In the genomic region with DNA sequence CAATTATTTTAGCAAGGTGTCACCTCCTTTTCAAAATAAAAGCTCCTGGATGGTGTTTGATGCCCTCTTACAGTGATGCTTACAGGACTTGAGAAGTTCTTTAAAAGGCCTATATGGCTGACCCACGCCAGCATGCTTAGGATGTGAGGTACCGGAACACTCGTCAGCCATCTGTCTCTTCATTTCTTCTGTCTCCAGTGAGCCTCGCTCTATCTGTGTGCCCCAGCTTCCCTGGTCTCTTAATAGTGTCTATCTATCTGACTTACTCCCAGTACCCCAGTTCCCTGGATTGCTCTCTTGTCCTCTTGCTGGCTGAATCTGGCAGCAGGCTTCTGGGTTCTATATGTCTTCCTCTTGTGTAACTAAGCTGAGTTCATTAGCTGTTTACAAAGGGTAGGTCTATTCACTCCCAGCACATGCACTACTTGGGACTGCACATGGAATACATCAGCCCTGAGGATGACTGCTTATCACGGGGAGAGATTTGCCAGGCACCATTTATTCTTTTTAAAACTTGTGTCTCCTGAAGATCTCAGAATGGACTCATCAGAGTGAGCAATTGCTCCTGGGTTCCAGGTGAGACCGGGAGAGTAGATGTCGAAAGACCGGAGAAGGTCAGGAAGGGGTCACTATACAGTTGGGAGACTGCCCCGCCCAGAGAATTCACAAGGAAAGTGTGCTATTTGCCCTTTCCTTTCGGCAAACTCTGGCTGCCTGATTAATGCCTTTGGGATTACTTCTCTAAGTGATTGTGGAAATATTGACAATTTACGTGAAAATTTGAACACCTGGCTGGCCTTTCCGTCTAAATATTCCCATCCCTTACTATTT, we compare ENCODE assay signal across 30 mouse cellular contexts.
DNase-seq lines count a peak whose midpoint lies in the region; ATAC-seq and TF ChIP-seq lines count a peak whose summit lies in the region.
"Had no signal": no experiment of that assay in that cellular context is flagged by ENCODE, and none has a peak within 500 bp of the region (broad histone marks: within the 10 kb centered on the region; RNA-seq: fewer than 3 reads in every experiment).

No protein-coding gene starts in this region.

- H3K4me3 ChIP-seq in intestine, embryonic 15.5 days (replicated peaks) = no peak overlapping the region
- H3K4me3 ChIP-seq in intestine, postnatal 0 days (ENCODE audit: low read depth, low read length) = no peak overlapping the region
- no peak overlapping the region for H3K4me3 ChIP-seq in stomach, embryonic 15.5 days (replicated peaks)
- no peak overlapping the region for H3K4me3 ChIP-seq in midbrain, postnatal 0 days (ENCODE audit: low read depth, low read length)
- H3K4me3 ChIP-seq: embryonic facial prominence, embryonic 12.5 days; embryonic facial prominence, embryonic 15.5 days; erythroblast, embryonic 14.5 days; forebrain, embryonic 12.5 days; forebrain, embryonic 15.5 days; heart, embryonic 12.5 days; heart, embryonic 15.5 days; hindbrain, embryonic 10.5 days; hindbrain, embryonic 13.5 days had no signal

- H3K36me3 ChIP-seq in intestine, embryonic 15.5 days = no peaks in the 10 kb centered on the region
- H3K36me3 ChIP-seq in intestine, postnatal 0 days (ENCODE audit: control insufficient read depth, insufficient read depth) = no peaks in the 10 kb centered on the region
- no peaks in the 10 kb centered on the region for H3K36me3 ChIP-seq in stomach, embryonic 15.5 days
- H3K36me3 ChIP-seq in midbrain, postnatal 0 days (ENCODE audit: insufficient read depth, low read length) = no peaks in the 10 kb centered on the region
- H3K36me3 ChIP-seq: embryonic facial prominence, embryonic 12.5 days; embryonic facial prominence, embryonic 15.5 days; forebrain, embryonic 12.5 days; forebrain, embryonic 15.5 days; G1E; heart, embryonic 12.5 days; heart, embryonic 15.5 days; hindbrain, embryonic 10.5 days; hindbrain, embryonic 13.5 days had no signal

- H3K27me3 ChIP-seq in intestine, embryonic 15.5 days (replicated peaks) = no peaks in the 10 kb centered on the region
- no peaks in the 10 kb centered on the region for H3K27me3 ChIP-seq in intestine, postnatal 0 days (replicated peaks; ENCODE audit: control insufficient read depth, insufficient read depth, low read length)
- no peaks in the 10 kb centered on the region for H3K27me3 ChIP-seq in stomach, embryonic 15.5 days (replicated peaks)
- no peaks in the 10 kb centered on the region for H3K27me3 ChIP-seq in midbrain, postnatal 0 days (ENCODE audit: insufficient read depth, low read length)
- H3K27me3 ChIP-seq: CH12.LX; embryonic facial prominence, embryonic 12.5 days; embryonic facial prominence, embryonic 15.5 days; forebrain, embryonic 12.5 days; heart, embryonic 12.5 days; heart, embryonic 15.5 days; hindbrain, embryonic 13.5 days; Patski had no signal

- no peak for TF ChIP-seq CTCF in intestine, postnatal 0 days (IDR thresholded peaks at IDR 0.05; ENCODE audit: low read depth)
- no peak for TF ChIP-seq CTCF in midbrain, postnatal 0 days (IDR thresholded peaks at IDR 0.05)

- H3K4me2 ChIP-seq in intestine, embryonic 15.5 days (replicated peaks) = no peak overlapping the region
- H3K4me2 ChIP-seq in intestine, postnatal 0 days (replicated peaks; ENCODE audit: low read depth) = no peak overlapping the region
- H3K4me2 ChIP-seq in stomach, embryonic 15.5 days = no peak overlapping the region
- H3K4me2 ChIP-seq in midbrain, postnatal 0 days (ENCODE audit: low read depth, low read length, poor library complexity, severe bottlenecking) = no peak overlapping the region
- H3K4me2 ChIP-seq: embryonic facial prominence, embryonic 12.5 days; embryonic facial prominence, embryonic 15.5 days; forebrain, embryonic 12.5 days; forebrain, embryonic 15.5 days; heart, embryonic 12.5 days; heart, embryonic 15.5 days; hindbrain, embryonic 13.5 days had no signal

- WGBS in intestine, embryonic 15.5 days = 47% methylated on average over 12 of the region's 12 CpGs
- WGBS in intestine, postnatal 0 days = 36% methylated on average over 12 of the region's 12 CpGs
- 44% methylated on average over 12 of the region's 12 CpGs for WGBS in stomach, embryonic 15.5 days
- 83% methylated on average over 12 of the region's 12 CpGs for WGBS in midbrain, postnatal 0 days

- no peaks in the 10 kb centered on the region for H3K9me3 ChIP-seq in intestine, embryonic 15.5 days
- no peaks in the 10 kb centered on the region for H3K9me3 ChIP-seq in intestine, postnatal 0 days (ENCODE audit: control insufficient read depth)
- H3K9me3 ChIP-seq in stomach, embryonic 15.5 days = no peaks in the 10 kb centered on the region
- no peaks in the 10 kb centered on the region for H3K9me3 ChIP-seq in midbrain, postnatal 0 days (ENCODE audit: low read length)
- H3K9me3 ChIP-seq: embryonic facial prominence, embryonic 12.5 days; embryonic facial prominence, embryonic 15.5 days; forebrain, embryonic 12.5 days; forebrain, embryonic 15.5 days; heart, embryonic 12.5 days; heart, embryonic 15.5 days; hindbrain, embryonic 10.5 days; hindbrain, embryonic 13.5 days had no signal

- DNase-seq in cerebellum, adult 18-20 months = peak; percentile 51 to 52
- DNase-seq in cerebellum, postnatal 36 days = no peak
- DNase-seq in brain, adult 2 months (ENCODE audit: low read depth, low spot score) = peak; percentile 36
- DNase-seq in midbrain, postnatal 0 days (ENCODE audit: low spot score) = no peak
- DNase-seq: adrenal gland, postnatal 10 days; adrenal gland, postnatal 36 days; cerebellum, adult 11 months; cerebellum, adult 9-10 months; gastrocnemius, postnatal 25 days; heart, adult 18-20 months; heart, postnatal 10 days; heart, postnatal 36 days had no signal

- no peaks in the 10 kb centered on the region for H3K4me1 ChIP-seq in intestine, embryonic 15.5 days (replicated peaks)
- H3K4me1 ChIP-seq in intestine, postnatal 0 days (replicated peaks; ENCODE audit: control insufficient read depth, insufficient read depth, low read length) = no peaks in the 10 kb centered on the region; the same call in 1 of the 2 replicates
- H3K4me1 ChIP-seq in stomach, embryonic 15.5 days = no peaks in the 10 kb centered on the region
- no peaks in the 10 kb centered on the region for H3K4me1 ChIP-seq in midbrain, postnatal 0 days (ENCODE audit: insufficient read depth, low read length)
- H3K4me1 ChIP-seq: embryonic facial prominence, embryonic 12.5 days; embryonic facial prominence, embryonic 15.5 days; heart, embryonic 15.5 days; hindbrain, embryonic 10.5 days had no signal

- 0 out of 2 replicates have a peak, but pooled peaks have one; percentile 58 for ATAC-seq in intestine, embryonic 15.5 days
- ATAC-seq in intestine, postnatal 0 days = no peak
- peak; percentile 53 for ATAC-seq in stomach, embryonic 15.5 days (ENCODE audit: insufficient read depth, low FRiP score, low read depth)
- no peak for ATAC-seq in midbrain, postnatal 0 days (ENCODE audit: low FRiP score)
- no peak for ATAC-seq in erythroblast, adult 5-6 weeks (replicated peaks; ENCODE audit: low FRiP score, poor library complexity, severe bottlenecking)
- ATAC-seq: forebrain, embryonic 15.5 days; hindbrain, embryonic 16.5 days; inflammation-experienced regulatory T-cells, adult 6 months; Patski had no signal

- H3K9ac ChIP-seq in intestine, embryonic 15.5 days = no peak overlapping the region
- H3K9ac ChIP-seq in intestine, postnatal 0 days (ENCODE audit: low read depth, low read length) = no peak overlapping the region
- H3K9ac ChIP-seq in stomach, embryonic 15.5 days = no peak overlapping the region
- no peak overlapping the region for H3K9ac ChIP-seq in midbrain, postnatal 0 days (replicated peaks; ENCODE audit: low read length, poor library complexity, severe bottlenecking)
- H3K9ac ChIP-seq: embryonic facial prominence, embryonic 12.5 days; embryonic facial prominence, embryonic 15.5 days; forebrain, embryonic 12.5 days; forebrain, embryonic 15.5 days; heart, embryonic 12.5 days; heart, embryonic 15.5 days; hindbrain, embryonic 13.5 days had no signal

- H3K27ac ChIP-seq in intestine, embryonic 15.5 days = no peak overlapping the region
- no peak overlapping the region for H3K27ac ChIP-seq in intestine, postnatal 0 days (ENCODE audit: low read depth, low read length)
- 0 out of 2 replicates have a peak overlapping the region, but pooled peaks have one; percentile 5 for H3K27ac ChIP-seq in stomach, embryonic 15.5 days
- H3K27ac ChIP-seq in midbrain, postnatal 0 days (ENCODE audit: low read depth, low read length) = no peak overlapping the region
- H3K27ac ChIP-seq: embryonic facial prominence, embryonic 12.5 days; embryonic facial prominence, embryonic 15.5 days; forebrain, embryonic 12.5 days; forebrain, embryonic 15.5 days; heart, embryonic 15.5 days; hindbrain, embryonic 10.5 days; hindbrain, embryonic 13.5 days had no signal

Comparison
In these comparisons a context has a peak if more than half of its experiments do, and no peak if none do; other contexts are left out.
1. DNase-seq: peak in cerebellum, adult 18-20 months (2 of 2) and brain, adult 2 months (single experiment); none in cerebellum, postnatal 36 days (0 of 2) and midbrain, postnatal 0 days (single experiment).
2. ATAC-seq: peak in intestine, embryonic 15.5 days (single experiment) and stomach, embryonic 15.5 days (single experiment); none in intestine, postnatal 0 days (single experiment), midbrain, postnatal 0 days (single experiment) and erythroblast, adult 5-6 weeks (single experiment).